Mouse (Mus musculus) monocyte, adult 59 days (primary cell): ENCODE results near the gene Inpp5b. TPM values are rescaled to one million over a fixed set of nuclear protein-coding genes. Genes with fewer than 3 reads are reported as not detected.

Experiments used
- total RNA-seq, 2 experiments: library from RNA; stranded (reverse); gene quantifications; one replicate each; pipeline ENCODE4 v1.2.4; 2023

The Inpp5b gene
- 10 to 100 TPM; 57.5 to 62.3 TPM for total RNA-seq

GRCm38 (mm10) chr4:124741376-124742343 lies at the start of gene Inpp5b:
Gene Inpp5b (plus strand): TSS chr4:124741850.

GRCm38 (mm10) chr4:124693135-124693894 lies 48.3 kb upstream of the Inpp5b start, which contains the start of gene Utp11:
Gene Utp11 (minus strand): TSS chr4:124693600.

GRCm38 (mm10) chr4:124700248-124700971 lies 41.2 kb upstream of the Inpp5b start, which contains the start of gene Fhl3:
Gene Fhl3 (plus strand): TSS chr4:124700701.

GRCm38 (mm10) chr4:124714545-124715481 lies 26.8 kb upstream of the Inpp5b start, which contains the start of gene Sf3a3:
Gene Sf3a3 (plus strand): TSS chr4:124714776.

GRCm38 (mm10) chr4:124801552-124802308 lies 60.1 kb downstream of the Inpp5b start, which contains the start of gene Mtf1:
Gene Mtf1 (plus strand): TSS chr4:124802104.

GRCm38 (mm10) chr4:124850261-124850913 lies 108.7 kb downstream of the Inpp5b start, which contains the start of gene Yrdc:
Gene Yrdc (plus strand): TSS chr4:124850679.

Other genes starting within 250 kb of the Inpp5b start
- not detected for gene 3100002H09Rik, start 131.0 kb upstream of the Inpp5b start, total RNA-seq
- gene Pou3f1, start 85.0 kb upstream of the Inpp5b start, total RNA-seq = not detected
- gene Utp11, start 48.2 kb upstream of the Inpp5b start, total RNA-seq = 10 to 100 TPM; 17.9 to 22.3 TPM
- 1 to 10 TPM; 2.2 to 3.4 TPM for gene Fhl3, start 41.1 kb upstream of the Inpp5b start, total RNA-seq
- gene Sf3a3, start 27.1 kb upstream of the Inpp5b start, total RNA-seq = 10 to 100 TPM; 29.2 to 33.0 TPM
- gene Mtf1, start 60.3 kb downstream of the Inpp5b start, total RNA-seq = 10 to 100 TPM; 30.2 to 33.9 TPM
- 10 to 100 TPM; 62.7 to 71.3 TPM for gene Yrdc, start 108.8 kb downstream of the Inpp5b start, total RNA-seq
- gene 1110065P20Rik, start 109.3 kb downstream of the Inpp5b start, total RNA-seq = 10 to 100 TPM in 1 of 2 experiments, 1 to 10 TPM in 1; 8.7 to 11.7 TPM
- gene Maneal, start 120.3 kb downstream of the Inpp5b start, total RNA-seq = not detected
- gene Epha10, start 139.0 kb downstream of the Inpp5b start, total RNA-seq = not detected
- 10 to 100 TPM in 1 of 2 experiments, 1 to 10 TPM in 1; 8.7 to 11.8 TPM for gene 9930104L06Rik, start 195.2 kb downstream of the Inpp5b start, total RNA-seq
- gene Cdca8, start 197.5 kb downstream of the Inpp5b start, total RNA-seq = 1 to 10 TPM; 2.6 to 3.4 TPM
- 1 to 10 TPM; 4.0 to 7.4 TPM for gene Rspo1, start 244.6 kb downstream of the Inpp5b start, total RNA-seq